Mouse (Mus musculus) liver, adult 2 months (tissue): ENCODE data around the gene Slc26a8. TPM values are rescaled to one million over a fixed set of nuclear protein-coding genes. Genes with fewer than 3 reads are reported as not detected.
A peak's percentile ranks its signal among the peaks of the same experiment; 100 is the strongest.

Source experiments
- DNase-seq: peaks from one replicate; pipeline ENCODE4 v3.0.0-alpha.2; 2011; ENCODE audit warnings: low read depth, low spot score; ENCODE audit errors: extremely low read depth
- H3K27ac ChIP-seq: fragments of 200-500 bp; replicated peaks from 2 replicates; pipeline ENCODE4 v1.5.1; 2012; ENCODE audit warnings: low read depth, mild to moderate bottlenecking, control low read depth, inconsistent platforms, low read length; ENCODE audit not compliant: insufficient read depth
- H3K27me3 ChIP-seq: fragments of 200-500 bp; 2 replicates; pipeline ENCODE4 v1.6.1; 2012; ENCODE audit warnings: mild to moderate bottlenecking, moderate library complexity, low read length, inconsistent platforms; ENCODE audit not compliant: control insufficient read depth, insufficient read depth
- H3K36me3 ChIP-seq: fragments of 200-500 bp; 2 replicates; pipeline ENCODE4 v1.6.1; 2012; ENCODE audit warnings: low read length, inconsistent platforms; ENCODE audit not compliant: control insufficient read depth, insufficient read depth
- H3K4me1 ChIP-seq: fragments of 200-500 bp; 2 replicates; pipeline ENCODE4 v1.6.1; 2011; ENCODE audit warnings: low read length; ENCODE audit not compliant: control insufficient read depth, insufficient read depth
- H3K4me3 ChIP-seq: fragments of 200-500 bp; 2 replicates; pipeline ENCODE4 v1.5.1; 2011; ENCODE audit warnings: low read depth, mild to moderate bottlenecking, control low read depth, low read length, moderate library complexity; ENCODE audit not compliant: insufficient read depth
- H3K79me2 ChIP-seq: fragments of 200-500 bp; 2 replicates; pipeline ENCODE4 v1.6.1; 2012; ENCODE audit warnings: inconsistent platforms, mild to moderate bottlenecking, low read length, moderate library complexity; ENCODE audit not compliant: control insufficient read depth, insufficient read depth
- H3K9ac ChIP-seq: fragments of 200-500 bp; 2 replicates; pipeline ENCODE4 v1.6.1; 2012; ENCODE audit warnings: low read depth, mild to moderate bottlenecking, control low read depth, inconsistent platforms, low read length
- CTCF ChIP-seq: fragments of 200-500 bp; IDR thresholded peaks from 2 replicates; pipeline ENCODE4 v1.5.1; 2011; ENCODE audit warnings: low read depth, low read length, control low read depth
- POLR2A ChIP-seq: fragments of 200-500 bp; IDR thresholded peaks from 2 replicates; pipeline ENCODE4 v1.6.1; 2011; ENCODE audit warnings: low read length, control low read depth; ENCODE audit not compliant: insufficient read depth; ENCODE audit errors: extremely low read depth
- WGBS: fragments of 180-500 bp; shearing (Covaris S2); methylation state at CpG from one replicate; pipeline ENCODE4 v1.1.7; 2018; 5-methylcytosine and 5-hydroxymethylcytosine counted together
- polyA plus RNA-seq: library from polyadenylated mRNA; depleted of rRNA; stranded (reverse); fragments of >200 nt; gene quantifications from 2 replicates; pipeline ENCODE4 v1.2.3, GENCODE M21; 2012
- total RNA-seq: library from RNA; depleted of rRNA; stranded (reverse); fragments of >200 nt; gene quantifications from 2 replicates; pipeline ENCODE4 v1.2.3, GENCODE M21; 2014

Gene Slc26a8
- total and polyA plus RNA-seq, 2 experiments: 0.11 TPM; not detected in 1

- peak; percentile 71 for DNase-seq
- peaks cover 4% of the 10 kb centered on the region; the same call in 1 of the 2 replicates for H3K36me3 ChIP-seq
- no peak overlapping the region for H3K9ac ChIP-seq
- no peak overlapping the region for H3K4me3 ChIP-seq
- H3K27me3 ChIP-seq: no peaks in the 10 kb centered on the region
- no peak for TF ChIP-seq POLR2A
- TF ChIP-seq CTCF: no peak
- peaks cover 28% of the 10 kb centered on the region for H3K4me1 ChIP-seq
- H3K27ac ChIP-seq: peak overlapping the region; percentile 46
- 15% methylated on average over 2 of the region's 2 CpGs for WGBS
- peaks cover 28% of the 10 kb centered on the region for H3K79me2 ChIP-seq
These were observed 12.6 kb upstream of the Slc26a8 start for GRCm38 (mm10) chr17:28702646-28703045.

- Histone ChIP-seq H3K79me2 (peaks cover 31% of the 10 kb centered on the region), H3K4me3 (no peak overlapping the region), H3K9ac (no peak overlapping the region), H3K27ac (no peak overlapping the region), H3K4me1 (peaks cover 28% of the 10 kb centered on the region), H3K27me3 (no peaks in the 10 kb centered on the region), H3K36me3 (peaks cover 4% of the 10 kb centered on the region; the same call in 1 of the 2 replicates)
- 48% methylated on average over 3 of the region's 3 CpGs for WGBS
- TF ChIP-seq CTCF (no peak), POLR2A (no peak)
- DNase-seq: peak; percentile 60
These were observed 11.7 kb upstream of the Slc26a8 start for GRCm38 (mm10) chr17:28701737-28702136.

- Histone ChIP-seq H3K4me1 (peaks cover 32% of the 10 kb centered on the region), H3K27me3 (no peaks in the 10 kb centered on the region), H3K79me2 (peaks cover 33% of the 10 kb centered on the region), H3K4me3 (no peak overlapping the region), H3K9ac (no peak overlapping the region), H3K36me3 (peaks cover 4% of the 10 kb centered on the region; the same call in 1 of the 2 replicates), H3K27ac (no peak overlapping the region; the same call in 1 of the 2 replicates)
- DNase-seq: no peak
- no peak for TF ChIP-seq POLR2A
- 89% methylated on average over 4 of the region's 4 CpGs for WGBS
These were observed 11.1 kb upstream of the Slc26a8 start for GRCm38 (mm10) chr17:28701171-28701570.

GRCm38 (mm10) chr17:28699789-28700188, 9.8 kb upstream of the Slc26a8 start:
- no peak for DNase-seq
- no peaks in the 10 kb centered on the region for H3K27me3 ChIP-seq
- H3K27ac ChIP-seq: no peak overlapping the region
- peaks cover 30% of the 10 kb centered on the region for H3K79me2 ChIP-seq
- H3K9ac ChIP-seq: no peak overlapping the region
- no peak for TF ChIP-seq CTCF
- TF ChIP-seq POLR2A: no peak
- H3K4me3 ChIP-seq: no peak overlapping the region
- WGBS: 69% methylated on average over 7 of the region's 7 CpGs
- H3K36me3 ChIP-seq: no peaks in the 10 kb centered on the region
- peaks cover 38% of the 10 kb centered on the region for H3K4me1 ChIP-seq

GRCm38 (mm10) chr17:28698672-28699071, 8.6 kb upstream of the Slc26a8 start:
- H3K4me3 ChIP-seq: no peak overlapping the region
- TF ChIP-seq POLR2A (no peak), CTCF (no peak)
- no peaks in the 10 kb centered on the region for H3K36me3 ChIP-seq
- no peak overlapping the region for H3K9ac ChIP-seq
- H3K79me2 ChIP-seq: peaks cover 30% of the 10 kb centered on the region
- H3K4me1 ChIP-seq: peaks cover 44% of the 10 kb centered on the region
- H3K27ac ChIP-seq: peak overlapping the region; percentile 71
- 2% methylated on average over 2 of the region's 2 CpGs for WGBS
- no peaks in the 10 kb centered on the region for H3K27me3 ChIP-seq
- peak; percentile 88 for DNase-seq

- H3K27ac ChIP-seq: peak overlapping the region; percentile 71
- 8% methylated on average over 4 of the region's 4 CpGs for WGBS
- no peaks in the 10 kb centered on the region for H3K27me3 ChIP-seq
- peaks cover 28% of the 10 kb centered on the region for H3K79me2 ChIP-seq
- H3K4me1 ChIP-seq: peaks cover 47% of the 10 kb centered on the region
- 0 out of 2 replicates have a peak overlapping the region, but pooled peaks have one; percentile 24 for H3K9ac ChIP-seq
- peak; percentile 65 for DNase-seq
- no peak for TF ChIP-seq CTCF
- no peak for TF ChIP-seq POLR2A
- H3K4me3 ChIP-seq: no peak overlapping the region
- H3K36me3 ChIP-seq: no peaks in the 10 kb centered on the region
These were observed 8.2 kb upstream of the Slc26a8 start for GRCm38 (mm10) chr17:28698245-28698644.
